Mouse (Mus musculus) Patski (cell line): ENCODE data around the gene Vps13d. TPM values are rescaled to one million over a fixed set of nuclear protein-coding genes. Genes with fewer than 3 reads are reported as not detected.

Source experiments
- ATAC-seq: fragments of 100-300 bp; one replicate; pipeline ENCODE4 v1.8.0; 2021
- CTCF ChIA-PET: fragments of 350-600 bp; sonication (Branson Sonifier 250); formaldehyde crosslinking; loops from one replicate; lab custom pipeline; 2022; ENCODE audit warnings: inconsistent platforms; lab: Charles Lee
- POLR2A ChIA-PET: fragments of 350-600 bp; sonication (Branson Sonifier 250); formaldehyde crosslinking; loops from one replicate; lab custom pipeline; 2022; ENCODE audit warnings: antibody characterized with exemption, inconsistent platforms; lab: Charles Lee
- DNase-seq: peaks from one replicate; pipeline ENCODE4 v3.0.0-alpha.2; 2011; ENCODE audit warnings: low read depth, low spot score
- H3K27me3 ChIP-seq: fragments of 371-371 bp; one replicate; pipeline ENCODE4 v1.5.1; 2021
- CTCF ChIP-seq: fragments of 100-300 bp; IDR thresholded peaks from one replicate; pipeline ENCODE4 v1.5.1; 2021
- in situ Hi-C: fragments of 300-500 bp; cut with MboI; formaldehyde crosslinking; loops from 3 replicates; pipeline ENCODE4 v1.11.1; 2018; ENCODE audit warnings: low pct_unique_long_range_greater_than_20kb, mixed read lengths
- polyA plus RNA-seq: library from polyadenylated mRNA; unstranded; gene quantifications from one replicate; pipeline ENCODE4 v1.2.3, GENCODE M21; 2021

Gene Vps13d
- polyA plus RNA-seq, 1 experiment from 2014 or later: 36.6 TPM

GRCm38 (mm10) chr4:145033392-145033791, 161.4 kb downstream of the Vps13d start:
- ATAC-seq (no peak), DNase-seq (no peak)
- no peak for TF ChIP-seq CTCF
- no peaks in the 10 kb centered on the region for H3K27me3 ChIP-seq
- in situ Hi-C loops: no loop called here
- ChIA-PET CTCF (interaction anchor here (1.8 to 2.9 kb wide), 2 partner anchors 10 to 15 kb away, joined by 5 to 16 read pairs; no protein-coding TSS in a partner anchor), POLR2A (no interaction called here)

- H3K27me3 ChIP-seq: no peaks in the 10 kb centered on the region
- CTCF ChIA-PET: interaction anchor here (0.9 to 2.9 kb wide), 3 partner anchors 9 to 15 kb away, joined by 5 to 16 read pairs (median 6); no protein-coding TSS in a partner anchor
- DNase-seq (no peak), ATAC-seq (no peak)
- TF ChIP-seq CTCF: no peak
- in situ Hi-C loops: no loop called here
- POLR2A ChIA-PET: no interaction called here
These were observed 162.2 kb downstream of the Vps13d start for GRCm38 (mm10) chr4:145032637-145033036.

GRCm38 (mm10) chr4:145031510-145031909, 163.3 kb downstream of the Vps13d start:
- in situ Hi-C loops: no loop called here
- no peak for ATAC-seq
- ChIA-PET CTCF (interaction anchor here (0.9 to 2.9 kb wide), 2 partner anchors 8 to 10 kb away, joined by 3 to 16 read pairs; no protein-coding TSS in a partner anchor), POLR2A (interaction anchor here (0.8 to 1.2 kb wide), 2 partner anchors 9 to 130 kb away, joined by 3 to 5 read pairs; no protein-coding TSS in a partner anchor)
- no peak for TF ChIP-seq CTCF
- H3K27me3 ChIP-seq: no peaks in the 10 kb centered on the region
- no peak for DNase-seq

- ChIA-PET CTCF (interaction anchor here (1.9 kb wide), 1 partner anchor 18 kb away, joined by 4 read pairs; no protein-coding TSS in a partner anchor), POLR2A (interaction anchor here (0.7 kb wide), 1 partner anchor 27 kb away, joined by 3 read pairs; no protein-coding TSS in a partner anchor)
- H3K27me3 ChIP-seq: no peaks in the 10 kb centered on the region
- DNase-seq (no peak), ATAC-seq (no peak)
- in situ Hi-C loops: no loop called here
- TF ChIP-seq CTCF: no peak
These were observed 168.4 kb downstream of the Vps13d start for GRCm38 (mm10) chr4:145026449-145026851.

GRCm38 (mm10) chr4:145025409-145025762, 169.4 kb downstream of the Vps13d start:
- no peak for ATAC-seq
- ChIA-PET CTCF (interaction anchor here (1.9 to 3.8 kb wide), 2 partner anchors 8 to 19 kb away, joined by 4 to 16 read pairs; no protein-coding TSS in a partner anchor), POLR2A (no interaction called here)
- in situ Hi-C loops: no loop called here
- DNase-seq: no peak
- no peak for TF ChIP-seq CTCF
- H3K27me3 ChIP-seq: no peaks in the 10 kb centered on the region

- no peaks in the 10 kb centered on the region for H3K27me3 ChIP-seq
- no peak for TF ChIP-seq CTCF
- CTCF ChIA-PET: interaction anchor here (0.9 to 3.8 kb wide), 7 partner anchors 8 to 134 kb away, joined by 3 to 16 read pairs (median 3); no protein-coding TSS in a partner anchor
- ATAC-seq (no peak), DNase-seq (no peak)
- POLR2A ChIA-PET: interaction anchor here (1.3 to 2.1 kb wide), 2 partner anchors 95 to 132 kb away, joined by 5 to 6 read pairs; partner anchors contain the start of gene Dhrs3
- in situ Hi-C loops: loop anchor here (25.0 kb wide), 1 partner anchor 1738 kb away; the partner anchor contains the start of gene Pdpn
These were observed 170.0 kb downstream of the Vps13d start for GRCm38 (mm10) chr4:145024694-145025408.

GRCm38 (mm10) chr4:145023911-145024310, 170.9 kb downstream of the Vps13d start:
- ChIA-PET POLR2A (interaction anchor here (0.9 to 2.1 kb wide), 4 partner anchors 24 to 131 kb away, joined by 4 to 6 read pairs (median 5); partner anchors contain the start of gene Dhrs3), CTCF (interaction anchor here (0.9 to 3.8 kb wide), 8 partner anchors 9 to 133 kb away, joined by 3 to 16 read pairs (median 4); no protein-coding TSS in a partner anchor)
- ATAC-seq (no peak), DNase-seq (no peak)
- no peaks in the 10 kb centered on the region for H3K27me3 ChIP-seq
- peak; percentile 20 for TF ChIP-seq CTCF
- in situ Hi-C loops: loop anchor here (25.0 kb wide), 1 partner anchor 1737 kb away; the partner anchor contains the start of gene Pdpn

- CTCF ChIA-PET: interaction anchor here (1.5 to 3.8 kb wide), 6 partner anchors 10 to 128 kb away, joined by 3 to 16 read pairs (median 5); no protein-coding TSS in a partner anchor
- in situ Hi-C loops: loop anchor here (25.0 kb wide), 1 partner anchor 1736 kb away; the partner anchor contains the start of gene Pdpn
- no peak for DNase-seq
- POLR2A ChIA-PET: interaction anchor here (0.8 to 2.1 kb wide), 5 partner anchors 8 to 130 kb away, joined by 3 to 6 read pairs (median 4); partner anchors contain the start of gene Dhrs3
- no peak for TF ChIP-seq CTCF
- H3K27me3 ChIP-seq: no peaks in the 10 kb centered on the region
- ATAC-seq: no peak
These were observed 172.0 kb downstream of the Vps13d start for GRCm38 (mm10) chr4:145022815-145023214.

GRCm38 (mm10) chr4:145022211-145022610, 172.6 kb downstream of the Vps13d start:
- no peak for TF ChIP-seq CTCF

GRCm38 (mm10) chr4:145020383-145020782, 174.4 kb downstream of the Vps13d start:
- H3K27me3 ChIP-seq: no peaks in the 10 kb centered on the region
- POLR2A ChIA-PET: no interaction called here
- ATAC-seq (no peak), DNase-seq (no peak)
- CTCF ChIA-PET: no interaction called here
- TF ChIP-seq CTCF: no peak
- in situ Hi-C loops: loop anchor here (25.0 kb wide), 1 partner anchor 1733 kb away; the partner anchor contains the start of gene Pdpn

More at GRCm38 (mm10) chr4:145022211-145022610, 172.6 kb downstream of the Vps13d start:
- CTCF ChIA-PET: interaction anchor here (0.8 to 3.8 kb wide), 7 partner anchors 9 to 127 kb away, joined by 3 to 16 read pairs (median 5); no protein-coding TSS in a partner anchor
- peak; percentile 45 for ATAC-seq
- in situ Hi-C loops: loop anchor here (25.0 kb wide), 1 partner anchor 1735 kb away; the partner anchor contains the start of gene Pdpn
- POLR2A ChIA-PET: interaction anchor here (1.0 to 1.3 kb wide), 2 partner anchors 9 to 129 kb away, joined by 3 to 5 read pairs; partner anchors contain the start of gene Dhrs3
- DNase-seq: no peak
- H3K27me3 ChIP-seq: no peaks in the 10 kb centered on the region
